Mouse (Mus musculus) regulatory T cell (primary cell): ENCODE measurements around the gene Taf10.

Source experiments
- in situ Hi-C: fragments of 300-600 bp; cut with MboI, MseI; formaldehyde crosslinking; loops from one replicate; pipeline ENCODE4 v1.15.1; 2025; ENCODE audit warnings: high pct_unique_total_duplicates

Gene Taf10

DNA sequence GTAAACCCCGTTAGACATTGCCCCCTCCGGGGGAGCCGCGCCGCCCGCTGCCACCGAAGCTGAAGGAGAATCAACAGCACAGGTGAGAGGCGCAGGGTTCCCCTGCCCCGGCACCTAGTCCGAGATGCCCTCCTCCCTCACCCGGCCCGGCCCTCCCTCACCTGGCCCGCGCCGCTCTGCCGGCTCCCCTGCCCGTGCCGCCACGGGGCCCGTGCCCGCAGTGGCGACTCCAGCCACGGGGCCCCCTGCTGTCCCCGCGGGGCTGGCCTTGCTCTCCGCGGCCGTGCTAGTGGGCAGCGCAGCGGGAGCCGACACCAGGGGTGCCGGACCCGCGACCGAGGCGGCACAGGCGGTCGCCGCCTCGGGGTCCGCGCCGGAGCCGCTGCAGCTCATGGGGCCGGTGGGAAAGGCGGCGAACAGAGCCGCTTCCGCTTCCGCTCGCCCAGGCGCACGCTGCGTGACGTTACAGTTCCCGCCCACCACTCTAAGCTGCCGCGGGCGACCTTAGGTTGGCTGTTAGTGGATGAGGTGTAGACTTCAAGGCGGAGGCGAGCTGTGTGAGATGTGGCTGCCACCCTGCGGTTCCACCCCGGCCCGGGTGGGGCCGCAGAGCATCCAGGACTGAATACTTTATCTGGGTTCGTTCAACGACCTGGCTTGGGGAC lies at the start of gene Taf10:
Taf10 (minus strand) TSS at position 436 of the 665 bp plus-strand sequence.
- in situ Hi-C loops = no loop called here

DNA sequence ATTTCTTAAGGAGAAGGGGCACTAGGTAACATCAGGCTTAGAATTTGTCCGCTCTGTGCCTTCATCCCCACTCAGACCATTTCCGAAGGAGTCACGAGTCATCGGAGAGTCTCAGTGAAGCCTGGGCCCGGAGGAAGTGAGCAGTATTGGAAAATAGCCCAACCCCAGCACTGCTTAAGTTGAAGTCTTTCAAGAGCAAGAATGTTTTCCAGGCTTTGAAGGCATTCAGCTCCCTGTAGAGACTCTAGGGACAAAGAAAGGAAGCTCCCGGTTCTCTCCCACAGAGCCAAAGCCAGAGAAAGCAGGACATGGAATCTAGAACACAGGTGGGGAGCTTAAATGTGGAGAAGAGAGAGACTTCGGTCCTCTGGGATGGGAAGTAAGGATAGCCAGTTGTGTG lies 49.5 kb upstream of the Taf10 start:
- in situ Hi-C loops = no loop called here

DNA sequence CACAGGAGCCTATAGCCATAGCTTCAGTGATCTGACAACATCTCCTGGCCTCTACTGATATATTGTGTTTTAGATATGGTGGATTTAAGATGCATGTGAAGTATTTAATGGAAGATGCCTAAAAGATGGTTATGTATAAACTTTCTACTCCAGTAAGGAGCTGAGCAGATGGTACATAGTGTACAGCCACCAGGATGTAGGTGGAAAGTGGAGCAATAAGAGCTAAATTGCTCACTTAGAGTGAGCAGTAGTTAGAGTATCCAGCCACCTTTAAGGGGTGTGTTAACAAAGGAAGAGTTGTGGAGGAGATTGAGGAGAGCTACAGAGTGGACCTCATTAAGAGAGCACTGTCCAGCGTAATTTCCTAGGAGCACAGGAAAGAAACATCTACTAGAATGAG lies 47.0 kb upstream of the Taf10 start:
- in situ Hi-C loops = no loop called here

DNA sequence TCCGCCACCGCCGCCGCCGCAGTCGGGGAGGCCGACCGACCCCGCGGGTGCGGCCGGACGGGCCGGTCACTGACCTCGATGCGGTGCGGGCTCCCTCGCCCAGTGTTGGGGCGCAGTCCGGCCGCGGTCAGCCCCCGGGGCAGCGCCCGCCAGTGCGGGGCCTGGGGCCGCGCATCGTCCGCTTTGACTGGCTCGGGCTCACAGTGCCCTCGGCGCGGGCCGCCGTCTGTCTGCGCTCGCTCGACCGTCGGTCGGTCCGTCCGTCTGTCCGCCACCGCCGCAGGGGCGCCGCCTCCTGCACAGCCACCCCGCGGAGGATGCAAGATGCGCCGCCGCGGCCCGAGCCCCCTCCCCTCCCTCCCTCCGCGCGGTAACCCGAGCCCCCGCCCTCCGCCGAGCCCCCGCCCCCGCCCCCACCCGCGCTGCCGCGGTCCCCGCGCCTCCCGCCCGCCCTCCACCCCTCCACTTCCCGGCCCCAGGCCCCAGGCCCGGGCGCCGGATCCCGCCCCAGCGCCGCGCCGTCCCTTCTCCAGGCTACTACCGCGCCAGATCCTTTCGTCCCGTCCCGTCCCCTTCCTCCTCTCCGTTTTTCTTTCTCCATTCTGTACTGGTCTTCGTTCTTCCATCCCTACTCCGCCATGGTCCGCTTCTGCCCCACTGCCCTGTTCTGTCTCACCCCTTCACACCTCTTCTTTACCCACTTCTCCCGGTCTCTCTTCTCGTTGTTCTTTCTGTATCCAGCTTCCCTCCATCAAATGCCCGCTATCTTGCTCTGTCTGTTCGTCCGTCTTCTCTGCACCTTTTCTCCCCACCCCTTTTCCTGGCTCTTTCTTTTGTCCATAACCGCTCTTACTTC lies 43.4 kb upstream of the Taf10 start, which contains the start of gene Dchs1:
Dchs1 (minus strand) TSS at position 370 of the 856 bp plus-strand sequence.
- in situ Hi-C loops = no loop called here

DNA sequence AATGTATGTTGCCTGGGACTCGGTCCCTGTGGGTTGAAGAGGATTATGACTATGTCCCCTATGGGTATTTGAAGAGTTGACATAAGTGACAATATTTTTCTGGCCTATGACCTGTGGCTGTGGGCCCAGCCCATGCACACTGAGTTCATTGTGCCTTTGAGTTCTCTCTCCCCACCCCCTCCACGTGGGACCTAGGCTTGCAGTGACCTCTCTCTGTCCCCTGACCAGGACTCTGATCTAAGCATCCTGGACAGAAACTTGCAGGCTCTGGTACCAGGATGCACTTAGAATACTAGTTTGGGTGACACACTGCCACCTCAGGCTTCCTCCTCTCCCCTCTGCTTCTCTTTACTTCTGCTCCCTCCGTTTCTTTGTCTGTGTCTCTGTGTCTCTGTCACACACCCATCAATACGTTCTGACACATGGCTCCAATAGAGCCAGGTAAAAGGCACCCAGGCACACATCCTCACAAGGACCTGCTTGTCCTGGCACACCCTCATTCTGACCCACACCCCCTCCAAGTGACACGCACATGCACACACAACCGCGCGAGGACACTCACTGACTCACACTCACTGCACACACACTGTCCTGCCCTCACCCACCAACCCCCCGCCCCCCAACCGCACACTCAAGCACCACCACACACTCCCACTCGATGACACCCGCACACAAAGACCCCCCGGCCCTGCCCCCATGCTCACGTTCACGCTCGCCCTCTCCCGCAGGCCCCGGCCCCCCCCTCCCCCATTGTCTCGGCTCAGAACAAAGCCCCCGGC lies 42.5 kb upstream of the Taf10 start:
- in situ Hi-C loops = no loop called here

DNA sequence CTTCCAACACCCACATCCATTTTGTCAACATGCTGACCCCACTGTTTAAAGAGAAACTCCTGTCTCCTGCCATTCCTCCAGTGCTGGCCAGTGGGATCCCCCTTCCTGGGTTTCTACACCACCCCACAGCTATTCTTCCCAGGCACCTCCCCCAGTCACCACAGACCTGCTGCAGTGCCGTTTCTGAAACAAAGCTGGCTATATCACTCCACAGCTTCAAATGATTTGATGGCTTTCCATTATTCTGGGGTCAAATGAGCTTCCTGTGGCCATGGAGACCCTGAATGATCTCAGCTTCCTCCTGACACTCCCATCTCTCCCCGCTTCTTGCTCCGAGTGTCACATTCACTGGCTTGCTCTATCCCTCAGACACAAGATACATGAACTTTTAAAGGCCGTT lies 40.4 kb upstream of the Taf10 start:
- in situ Hi-C loops = no loop called here

DNA sequence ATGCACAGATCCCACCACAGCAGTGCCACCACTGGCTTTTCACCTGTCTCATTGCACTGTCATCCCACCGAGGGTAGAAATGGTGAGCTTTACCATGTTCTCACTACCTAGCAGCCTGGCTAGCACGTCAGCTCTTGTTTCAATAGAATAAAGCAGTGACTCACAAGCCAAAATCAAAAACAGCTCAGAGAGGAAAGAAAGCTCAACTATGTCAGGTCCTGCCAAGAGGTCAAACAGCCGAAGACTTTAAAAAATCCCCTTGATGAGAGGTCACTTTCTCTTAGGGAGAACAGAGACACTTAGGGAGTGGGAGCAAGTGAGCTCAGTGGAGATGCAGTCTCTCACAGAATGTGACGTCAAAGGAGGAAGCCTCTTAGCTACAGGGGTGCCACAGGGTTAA lies 39.7 kb upstream of the Taf10 start:
- in situ Hi-C loops = no loop called here

DNA sequence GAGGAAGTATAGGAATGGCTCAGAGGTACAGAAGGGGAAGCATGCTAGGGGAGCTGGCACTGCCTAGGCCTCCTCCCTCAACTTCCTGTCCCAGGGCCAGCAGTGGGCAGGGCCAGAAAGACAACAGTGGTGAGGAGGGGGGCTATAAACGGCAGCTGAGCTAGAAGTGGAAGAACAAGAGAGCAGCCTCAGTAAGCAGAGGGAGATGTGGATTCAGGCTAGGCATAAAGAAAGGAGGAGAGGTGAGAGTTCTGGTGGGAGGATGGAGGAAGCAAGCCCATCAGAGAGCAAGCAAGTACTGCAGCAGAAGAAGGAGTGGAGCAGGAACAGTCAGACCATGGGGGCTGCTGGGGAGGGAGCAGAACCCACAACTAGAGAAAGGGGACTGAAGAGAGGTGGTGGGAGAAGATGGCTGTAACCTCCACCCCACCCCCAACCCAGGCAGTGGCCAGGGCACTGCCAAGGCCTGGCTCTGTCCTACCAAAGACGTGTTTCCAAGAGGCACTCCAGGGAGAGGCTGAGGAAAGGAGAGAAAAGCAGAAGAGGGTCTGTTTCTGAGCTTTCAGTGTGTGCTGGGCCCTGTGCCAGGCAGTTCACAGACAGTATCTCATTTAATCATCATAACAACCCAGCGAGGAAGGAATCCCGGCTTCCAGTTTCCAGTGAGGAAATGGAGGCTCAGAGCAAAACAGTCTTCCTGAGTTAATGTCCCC lies 34.5 kb upstream of the Taf10 start:
- in situ Hi-C loops = no loop called here

DNA sequence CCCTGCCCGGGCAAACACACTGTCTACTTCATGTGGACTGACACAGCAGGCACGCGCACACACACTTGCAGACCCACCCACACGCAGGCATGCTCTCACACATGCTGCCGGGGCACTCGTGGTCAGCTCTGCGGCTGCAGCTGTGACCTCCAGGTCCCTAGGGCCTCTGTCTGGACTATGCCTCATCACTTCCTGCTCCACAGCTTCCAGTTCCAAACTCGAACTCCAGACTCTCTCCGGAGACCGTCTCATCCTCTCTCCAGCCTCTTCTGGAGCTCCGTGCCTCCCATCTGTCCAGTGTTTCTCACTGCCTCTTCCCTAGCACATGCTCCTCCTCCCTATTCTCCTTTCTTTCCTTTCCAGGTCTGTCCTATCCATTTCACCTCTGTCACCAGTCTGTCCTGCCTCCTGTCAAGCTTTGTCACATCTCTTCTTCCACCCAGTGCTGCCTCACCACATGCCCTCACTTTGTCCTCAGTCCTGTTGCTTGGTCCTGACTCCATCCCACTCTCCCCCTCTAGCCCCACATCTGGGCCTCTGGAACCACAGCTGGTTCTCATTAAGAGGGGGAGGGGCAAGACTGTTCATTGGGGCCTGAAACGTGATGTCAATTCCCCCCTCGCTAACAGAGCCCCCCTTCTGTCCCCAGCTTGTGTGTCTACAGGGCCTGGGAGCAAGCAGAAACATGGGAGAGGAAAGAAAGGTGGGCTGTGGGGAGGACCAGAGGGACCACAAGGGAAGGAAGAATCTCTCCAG lies 33.8 kb upstream of the Taf10 start:
- in situ Hi-C loops = no loop called here

DNA sequence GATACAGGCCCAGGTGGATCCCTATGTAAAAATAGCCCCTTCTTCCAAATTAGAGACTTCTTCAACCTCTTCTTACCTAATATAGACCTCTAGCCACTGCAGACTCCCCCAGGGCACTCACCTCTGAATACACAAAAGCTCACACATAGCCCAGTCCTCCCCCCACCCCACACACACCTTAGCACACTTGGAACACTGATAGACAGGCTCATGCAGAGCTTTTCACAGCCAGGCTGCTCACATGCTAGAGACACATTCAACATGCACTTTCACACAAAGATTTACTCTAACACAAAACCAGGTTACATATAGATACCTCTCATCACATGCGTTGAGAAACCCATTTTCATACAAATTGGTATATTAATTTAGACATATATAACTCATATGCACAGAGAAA lies 33.2 kb upstream of the Taf10 start:
- in situ Hi-C loops = no loop called here

DNA sequence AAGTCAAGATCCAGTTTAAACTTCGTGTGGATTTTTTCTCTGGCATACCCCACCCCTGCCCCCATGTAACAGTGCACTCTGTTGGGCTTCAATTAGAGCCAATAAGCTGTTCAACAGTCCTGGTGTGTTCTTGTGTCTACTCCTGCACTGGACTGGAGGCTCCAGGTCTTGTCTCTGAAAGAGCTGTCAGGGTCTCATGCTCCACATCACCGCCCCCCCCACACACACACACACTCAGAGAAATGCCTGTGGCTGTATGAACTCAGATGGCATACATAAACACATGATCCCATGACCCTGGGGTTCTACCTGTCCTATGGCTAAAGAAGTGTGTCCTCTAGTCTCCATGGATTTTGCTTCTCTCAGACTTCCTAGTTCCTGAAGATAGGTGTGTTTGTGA lies 31.9 kb upstream of the Taf10 start:
- in situ Hi-C loops = no loop called here

DNA sequence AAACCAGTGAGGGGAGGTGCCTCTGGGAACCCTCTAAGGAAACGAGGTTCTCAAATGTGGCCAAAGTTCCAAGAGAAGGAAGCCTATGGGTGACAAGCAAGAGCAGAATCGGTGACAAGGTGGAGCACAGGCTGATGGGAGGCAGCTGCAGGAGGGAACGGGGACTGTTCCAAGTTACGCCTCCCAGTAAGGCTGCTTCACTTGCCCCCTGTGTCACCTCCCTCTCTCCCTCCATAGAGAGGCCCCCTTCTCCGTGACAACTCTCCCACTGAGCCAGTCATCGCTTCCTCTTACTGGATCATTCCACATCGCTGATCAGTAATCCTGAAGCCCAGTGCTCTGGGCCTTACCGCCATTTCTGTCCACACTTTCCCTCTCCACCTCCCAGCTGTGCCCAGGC lies 30.5 kb upstream of the Taf10 start:
- in situ Hi-C loops = no loop called here

DNA sequence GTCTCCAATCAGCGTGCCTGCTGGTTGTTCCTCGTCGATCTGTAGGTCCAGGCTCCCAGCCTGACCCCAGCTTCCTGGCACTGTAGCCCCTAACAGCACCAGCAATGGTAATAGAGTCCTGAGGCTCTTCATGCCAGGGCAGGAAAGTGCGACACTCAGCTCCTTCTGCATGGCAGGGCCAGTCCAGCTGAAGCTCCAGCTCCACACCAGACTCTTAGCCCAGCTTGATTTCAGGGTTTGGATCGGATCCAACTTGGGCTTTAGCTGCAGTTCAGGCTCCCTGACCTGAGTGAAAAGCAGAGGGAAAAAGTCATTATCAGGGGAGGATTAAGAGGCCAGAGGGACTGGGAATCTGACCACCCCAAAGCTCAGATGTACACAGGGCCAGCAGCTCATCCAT lies 28.9 kb upstream of the Taf10 start:
- in situ Hi-C loops = no loop called here

DNA sequence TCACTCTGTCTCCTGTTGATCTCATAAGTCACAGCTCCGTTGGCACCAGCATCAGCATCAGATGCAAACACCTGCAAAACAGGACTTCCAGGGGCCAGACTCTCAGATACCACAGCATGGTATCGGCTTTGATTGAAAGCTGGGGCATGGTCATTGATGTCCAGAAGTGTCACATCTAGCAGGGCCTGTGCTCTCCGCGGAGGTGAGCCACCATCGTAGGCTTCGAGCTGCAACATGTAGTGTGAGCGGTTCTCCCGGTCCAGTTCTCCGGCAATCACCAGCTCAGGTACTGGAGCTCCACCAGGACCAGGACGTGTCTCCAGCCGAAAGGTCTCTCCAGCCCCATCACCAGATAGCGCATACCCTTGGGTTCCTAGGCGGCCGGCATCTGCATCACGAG lies 28.2 kb upstream of the Taf10 start:
- in situ Hi-C loops = no loop called here

DNA sequence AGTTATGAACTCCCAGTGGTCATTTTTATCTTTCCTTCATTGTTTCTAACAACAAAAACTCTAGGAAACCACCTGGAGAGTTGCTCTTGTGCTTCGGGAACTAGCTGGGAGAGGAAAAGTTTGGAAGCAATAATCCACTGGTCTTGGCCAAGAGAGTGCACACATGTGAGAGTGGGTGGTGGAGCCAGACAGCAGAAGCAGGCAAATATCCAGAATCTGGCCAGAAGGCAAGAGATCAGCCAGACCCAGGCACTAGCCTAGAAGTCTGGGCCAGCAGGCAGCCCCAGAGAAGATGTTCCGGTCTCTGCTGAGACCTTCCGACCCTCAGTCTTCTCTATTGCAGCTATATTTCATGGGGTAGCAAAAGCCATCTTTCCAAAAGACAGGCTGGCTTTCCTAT lies 25.8 kb upstream of the Taf10 start:
- in situ Hi-C loops = no loop called here

DNA sequence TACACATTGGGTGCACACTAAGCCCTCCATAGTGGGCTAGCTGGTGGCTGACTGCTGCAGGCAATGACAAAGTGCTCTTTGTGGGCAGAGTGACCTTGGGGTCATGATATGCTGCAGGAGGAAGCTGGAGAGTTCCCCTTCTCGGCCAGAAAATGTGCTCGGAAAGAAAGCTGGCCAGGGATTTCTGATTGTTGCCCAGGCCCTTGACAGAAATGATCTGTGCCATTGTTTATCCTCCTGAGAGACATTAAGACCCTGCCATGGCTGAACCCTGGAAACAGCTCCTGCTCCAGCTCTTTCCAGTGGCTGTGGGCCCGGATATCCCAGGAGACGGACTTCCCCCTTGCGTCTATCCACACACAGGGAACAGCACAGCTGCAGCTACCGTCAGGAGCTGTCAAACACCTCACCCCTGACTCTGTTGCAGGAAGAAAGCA lies 23.6 kb upstream of the Taf10 start:
- in situ Hi-C loops = no loop called here

DNA sequence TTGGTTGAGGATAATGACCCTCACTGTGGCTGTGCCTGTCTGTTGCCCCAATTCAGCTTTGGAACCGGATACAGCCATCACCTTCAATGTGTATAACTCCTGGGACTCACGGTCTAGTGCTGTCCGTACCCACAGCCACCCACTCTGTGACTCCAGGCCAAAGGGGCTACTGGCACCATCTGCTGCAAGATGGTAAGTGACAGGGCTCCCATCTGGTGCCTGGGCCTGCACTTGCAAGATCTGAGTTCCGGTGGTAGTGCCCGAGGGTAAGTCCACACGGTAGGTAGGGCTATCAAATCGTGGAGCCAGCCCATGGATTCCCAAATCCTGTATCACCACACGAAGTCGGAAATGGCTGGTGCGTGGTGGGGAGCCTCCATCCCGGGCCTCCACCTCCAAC lies 20.2 kb upstream of the Taf10 start:
- in situ Hi-C loops = no loop called here

DNA sequence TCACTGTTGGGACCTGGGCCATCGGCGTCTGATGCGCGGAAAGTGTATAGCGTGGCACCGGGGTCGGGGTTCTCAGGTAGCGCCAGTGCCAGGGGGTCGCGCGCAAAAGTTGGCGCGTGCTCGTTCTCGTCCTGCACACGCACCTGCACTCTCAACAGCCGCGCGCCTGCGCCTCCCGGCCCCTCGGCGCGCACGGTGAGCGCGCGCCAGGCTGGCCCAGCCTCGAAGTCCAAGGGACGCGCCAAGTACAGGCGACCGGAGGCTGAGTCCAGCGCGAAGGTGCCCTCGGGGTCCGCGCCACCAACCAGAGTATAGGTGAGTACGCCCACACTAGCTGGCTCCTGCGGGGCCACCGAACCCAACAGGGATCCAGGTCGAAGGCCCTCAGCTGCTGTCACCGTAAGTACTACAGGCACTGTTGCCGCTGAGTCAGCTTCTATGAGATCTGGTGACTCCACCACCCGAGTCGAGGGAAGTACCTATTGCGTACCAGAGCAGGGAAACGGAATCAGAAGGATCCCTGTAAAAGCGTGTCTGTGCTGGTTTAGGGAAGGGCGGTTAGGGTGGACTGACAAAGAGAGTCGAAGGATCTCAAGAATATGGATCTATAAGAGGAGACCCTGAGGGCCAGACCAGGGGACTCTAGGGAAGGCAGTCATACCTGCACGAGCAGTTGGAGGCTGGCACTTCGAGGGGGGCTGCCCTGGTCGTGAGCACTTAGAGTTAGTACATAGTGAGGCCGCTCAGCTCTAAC lies 18.5 kb upstream of the Taf10 start:
- in situ Hi-C loops = no loop called here

DNA sequence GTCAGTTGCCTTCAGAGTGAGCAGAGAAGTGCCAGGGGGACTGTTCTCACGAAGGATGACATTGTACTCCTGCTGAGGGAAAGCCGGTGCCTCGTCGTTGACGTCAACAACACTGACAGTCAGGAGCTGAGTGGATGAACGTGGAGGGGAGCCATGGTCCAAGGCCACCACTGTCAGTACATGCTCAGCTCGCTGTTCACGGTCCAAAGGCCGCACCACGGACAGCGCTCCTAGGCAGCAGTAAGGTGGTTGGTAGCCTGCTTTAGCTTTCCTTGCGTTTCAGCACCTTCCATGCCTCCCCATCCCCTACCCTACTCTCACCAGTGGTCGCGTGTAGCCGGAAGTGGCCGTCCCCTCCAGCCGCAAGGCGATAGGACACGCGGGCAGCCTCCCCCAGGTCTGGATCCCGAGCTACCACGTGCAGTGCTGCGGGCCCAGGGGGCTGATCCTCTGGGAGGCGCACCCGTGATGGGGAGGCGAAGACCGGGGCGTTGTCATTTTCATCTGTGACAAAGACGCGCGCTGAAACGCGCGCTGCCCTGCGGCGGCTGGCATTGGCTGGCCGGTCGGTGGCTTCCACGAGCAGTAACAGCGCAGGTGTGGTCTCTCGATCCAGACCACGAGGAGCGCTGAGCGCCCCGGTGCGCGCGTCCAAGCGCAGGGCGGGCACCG lies 17.8 kb upstream of the Taf10 start:
- in situ Hi-C loops = no loop called here

DNA sequence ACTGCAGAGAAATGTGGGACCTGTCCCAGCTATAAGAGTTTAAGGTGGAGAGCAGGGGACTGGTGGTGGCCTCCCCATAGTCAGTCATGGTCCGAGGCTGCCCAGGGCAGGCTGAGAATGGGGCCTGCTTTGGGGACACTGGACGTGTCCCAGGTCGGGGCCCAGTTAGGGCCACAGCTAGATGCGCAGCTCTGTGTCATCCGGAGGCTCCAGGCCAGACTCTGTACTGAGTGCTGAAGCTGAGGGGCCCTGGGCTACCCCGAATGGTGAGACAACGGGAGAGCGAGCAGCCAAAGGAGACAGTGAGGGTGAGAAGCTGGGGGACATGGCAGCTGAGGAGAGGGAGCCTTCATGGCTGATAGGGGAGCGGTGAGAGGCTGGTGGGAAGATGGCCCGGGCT lies 9.1 kb upstream of the Taf10 start:
- in situ Hi-C loops = no loop called here
